Mouse (Mus musculus) olfactory bulb, adult 2 months (tissue): Measurements from ENCODE around the gene Anapc4.

Source experiments
- CTCF ChIP-seq: fragments of 200-500 bp; IDR thresholded peaks from 2 replicates; pipeline ENCODE4 v1.5.1; 2012; ENCODE audit warnings: low read depth, mild to moderate bottlenecking, low read length, moderate library complexity; ENCODE audit not compliant: insufficient read depth
- POLR2A ChIP-seq: fragments of 200-500 bp; IDR thresholded peaks from 2 replicates; pipeline ENCODE4 v1.6.1; 2012; ENCODE audit warnings: mild to moderate bottlenecking, low read depth, low read length, moderate library complexity; ENCODE audit not compliant: insufficient read depth

DNA sequence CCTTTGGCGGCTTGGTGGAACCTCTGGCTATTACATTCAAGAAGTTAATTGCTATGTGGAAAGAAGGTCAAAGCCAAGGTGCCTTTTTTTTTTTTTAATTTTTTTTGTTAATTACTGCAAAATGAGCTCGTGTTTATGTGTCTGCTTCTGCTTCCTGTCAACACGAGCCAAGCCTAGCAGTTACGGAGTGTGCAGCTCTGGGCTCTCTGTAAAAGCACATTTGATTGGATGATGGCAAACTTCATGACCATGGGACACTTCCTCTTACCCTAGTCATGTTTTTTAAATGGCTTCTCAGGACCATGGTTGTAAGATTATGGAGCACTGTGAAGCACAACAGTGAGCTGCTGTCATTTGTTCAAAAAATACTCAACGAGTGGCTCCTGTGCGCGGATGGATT, 26.8 kb upstream of the Anapc4 start:
- no peak for TF ChIP-seq CTCF
- no peak for TF ChIP-seq POLR2A
